Mouse (Mus musculus) neural tube, embryonic 13.5 days (tissue): ENCODE measurements around the gene Dgkk. TPM values are rescaled to one million over a fixed set of nuclear protein-coding genes. Genes with fewer than 3 reads are reported as not detected.
"Not testable (repeated sequence)": the region's sequence is repeated elsewhere in the genome, so short reads cannot be mapped to it uniquely, and the experiment has no call there.

ENCODE experiments used
- ATAC-seq: fragments of 200-750 bp; cut with Nextera tagmentation; 2 replicates; pipeline ENCODE4 v1.8.0; 2017; ENCODE audit warnings: low read depth, mild to moderate bottlenecking, moderate TSS enrichment, moderate library complexity
- H3K27ac ChIP-seq: fragments of 300-500 bp; sonication (generic); replicated peaks from 2 replicates; pipeline ENCODE4 v1.5.1; 2015; ENCODE audit warnings: moderate library complexity, mild to moderate bottlenecking, inconsistent platforms
- H3K27me3 ChIP-seq: fragments of 300-500 bp; sonication (generic); 2 replicates; pipeline ENCODE4 v1.6.1; 2015; ENCODE audit warnings: mild to moderate bottlenecking, inconsistent platforms
- H3K36me3 ChIP-seq: fragments of 300-500 bp; sonication (generic); 2 replicates; pipeline ENCODE4 v1.6.1; 2015; ENCODE audit warnings: mild to moderate bottlenecking, inconsistent platforms
- H3K4me1 ChIP-seq: fragments of 300-500 bp; sonication (generic); replicated peaks from 2 replicates; pipeline ENCODE4 v1.6.1; 2015; ENCODE audit warnings: inconsistent platforms
- H3K4me2 ChIP-seq: fragments of 300-500 bp; sonication (generic); 2 replicates; pipeline ENCODE4 v1.6.1; 2015; ENCODE audit warnings: inconsistent platforms, mild to moderate bottlenecking, moderate library complexity
- H3K4me3 ChIP-seq: fragments of 300-500 bp; sonication (generic); 2 replicates; pipeline ENCODE4 v1.5.1; 2015; ENCODE audit warnings: mild to moderate bottlenecking, inconsistent platforms
- H3K9ac ChIP-seq: fragments of 300-500 bp; sonication (generic); 2 replicates; pipeline ENCODE4 v1.6.1; 2015; ENCODE audit warnings: moderate library complexity, mild to moderate bottlenecking, inconsistent platforms
- H3K9me3 ChIP-seq: fragments of 300-500 bp; sonication (generic); 2 replicates; pipeline ENCODE4 v1.6.1; 2016; ENCODE audit warnings: inconsistent platforms
- WGBS: fragments of 180-500 bp; shearing (Covaris S2); methylation state at CpG from one replicate; pipeline ENCODE4 v1.1.7; 2015; 5-methylcytosine and 5-hydroxymethylcytosine counted together
- polyA plus RNA-seq: library from polyadenylated mRNA; unstranded; fragments of >200 nt; fragmentation: Nextera tagmentation; extraction: Ambion mirVana; gene quantifications from 2 replicates; pipeline ENCODE4 v1.2.1, GENCODE M21; 2015

Gene Dgkk
- 0.84 and 1.1 TPM in 2 replicates for polyA plus RNA-seq

DNA sequence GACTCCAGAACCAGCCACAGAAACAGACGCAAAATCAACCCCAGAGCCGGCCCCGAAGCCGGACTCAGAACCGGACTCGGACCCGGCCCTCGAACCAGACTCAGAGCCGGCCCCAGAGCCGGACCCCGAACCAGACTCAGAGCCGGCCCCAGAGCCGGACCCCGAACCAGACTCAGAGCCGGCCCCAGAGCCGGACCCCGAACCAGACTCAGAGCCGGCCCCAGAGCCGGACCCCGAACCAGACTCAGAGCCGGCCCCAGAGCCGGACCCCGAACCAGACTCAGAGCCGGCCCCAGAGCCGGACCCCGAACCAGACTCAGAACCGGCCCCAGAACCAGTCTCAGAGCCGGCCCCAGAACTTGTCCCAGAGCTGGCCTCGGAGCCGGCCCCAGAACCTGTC is at the start of gene Dgkk:
Dgkk (plus strand) TSS at position 301 of the 400 bp plus-strand sequence.
- H3K36me3 ChIP-seq, H3K9me3 ChIP-seq, H3K4me1 ChIP-seq, H3K27ac ChIP-seq, H3K9ac ChIP-seq, ATAC-seq: not testable (repeated sequence)
- 39% methylated on average over 23 of the region's 30 CpGs for WGBS
- Histone ChIP-seq H3K4me2 (peak within 1 kb of the TSS; percentile 63), H3K27me3 (peaks cover 32% of the 10 kb centered on the region), H3K4me3 (peak within 1 kb of the TSS; percentile 39)

DNA sequence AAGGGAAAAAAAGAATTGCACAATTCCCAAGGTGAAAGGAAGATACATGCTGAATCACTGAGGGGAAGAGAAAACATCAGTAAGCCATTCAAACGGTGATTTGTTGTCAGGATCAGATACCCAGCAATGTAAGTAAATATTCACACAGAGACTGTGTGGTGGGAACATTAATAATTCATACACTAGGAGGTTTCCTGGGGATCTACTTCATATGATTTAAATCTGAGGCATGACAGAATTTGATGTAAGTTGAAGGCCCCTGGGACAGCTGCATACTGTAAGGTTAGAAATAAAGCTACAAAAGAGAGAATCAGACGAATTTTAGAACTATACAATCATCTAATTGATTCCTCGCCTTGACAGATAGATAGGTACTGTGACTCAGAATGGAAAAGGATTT is 45.1 kb upstream of the Dgkk start:
- ATAC-seq, result no peak
- no peak overlapping the region for H3K9ac ChIP-seq

DNA sequence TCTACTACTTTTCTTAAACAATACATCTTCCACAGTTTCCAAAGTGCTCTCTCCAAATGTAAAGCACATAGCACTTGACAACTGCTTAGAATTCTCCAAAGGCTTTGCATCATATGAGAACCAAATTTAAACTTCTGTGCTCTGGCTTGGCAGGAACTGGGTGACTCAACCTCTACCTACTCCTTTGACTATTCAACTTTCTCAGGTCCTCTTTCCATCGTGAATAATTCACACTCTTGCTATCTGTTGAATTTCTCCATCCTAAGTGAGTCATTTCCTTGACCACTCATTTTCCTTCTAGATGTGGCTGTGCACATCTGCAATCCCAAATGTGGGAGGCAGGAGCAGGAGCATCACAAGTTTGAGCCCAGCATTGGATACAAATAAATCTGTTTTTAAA is 28.4 kb upstream of the Dgkk start:
- H3K36me3 ChIP-seq, result no peaks in the 10 kb centered on the region
- H3K9me3 ChIP-seq, result no peaks in the 10 kb centered on the region
- 0 out of 2 replicates have a peak, but pooled peaks cover 3% of the 10 kb centered on the region for H3K4me1 ChIP-seq
- no peaks in the 10 kb centered on the region for H3K27me3 ChIP-seq
- no peak overlapping the region for H3K4me2 ChIP-seq
- no peak overlapping the region for H3K4me3 ChIP-seq
- H3K9ac ChIP-seq, result no peak overlapping the region
- no peak for ATAC-seq
- no peak overlapping the region for H3K27ac ChIP-seq
- 65% methylated on average over 1 of the region's 1 CpGs for WGBS

More for the DNA sequence above, 45.1 kb upstream of the Dgkk start:
- Histone ChIP-seq H3K27ac (no peak overlapping the region), H3K4me2 (no peak overlapping the region), H3K4me1 (no peaks in the 10 kb centered on the region; the same call in 1 of the 2 replicates), H3K9me3 (no peaks in the 10 kb centered on the region), H3K4me3 (no peak overlapping the region), H3K36me3 (no peaks in the 10 kb centered on the region), H3K27me3 (no peaks in the 10 kb centered on the region)
- WGBS, result 48% methylated on average over 3 of the region's 3 CpGs

DNA sequence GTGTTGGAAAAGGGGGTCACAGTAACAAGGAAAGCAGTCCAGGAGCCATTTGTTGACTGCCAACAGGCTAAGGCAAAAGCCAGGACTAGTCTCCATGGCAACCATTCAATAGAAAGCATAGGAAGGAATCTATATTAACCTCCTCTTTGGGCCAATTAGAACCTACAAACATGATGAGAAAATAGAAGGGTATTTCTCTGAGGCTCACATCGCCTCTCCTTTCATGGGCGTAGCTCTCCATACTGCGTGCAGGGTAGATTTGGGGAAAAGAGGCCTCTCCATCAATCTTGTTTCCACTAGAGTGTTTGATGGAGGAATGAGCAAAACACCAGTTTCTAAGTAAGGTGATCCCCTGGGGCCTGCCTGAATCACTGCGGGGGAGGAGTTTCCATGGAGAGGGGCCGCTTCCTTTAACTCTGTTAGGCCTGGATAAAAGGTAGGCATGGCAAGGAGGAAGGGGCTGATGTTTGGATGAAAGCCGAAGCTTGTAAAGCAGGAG is 27.5 kb upstream of the Dgkk start:
- no peaks in the 10 kb centered on the region for H3K27me3 ChIP-seq
- 0 out of 2 replicates have a peak, but pooled peaks have one; percentile 19 for ATAC-seq
- H3K4me2 ChIP-seq, result no peak overlapping the region
- 0 out of 2 replicates have a peak, but pooled peaks cover 3% of the 10 kb centered on the region for H3K4me1 ChIP-seq
- no peak overlapping the region for H3K9ac ChIP-seq
- H3K36me3 ChIP-seq, result no peaks in the 10 kb centered on the region
- no peaks in the 10 kb centered on the region for H3K9me3 ChIP-seq
- no peak overlapping the region for H3K27ac ChIP-seq
- 42% methylated on average over 6 of the region's 6 CpGs for WGBS
- no peak overlapping the region for H3K4me3 ChIP-seq

DNA sequence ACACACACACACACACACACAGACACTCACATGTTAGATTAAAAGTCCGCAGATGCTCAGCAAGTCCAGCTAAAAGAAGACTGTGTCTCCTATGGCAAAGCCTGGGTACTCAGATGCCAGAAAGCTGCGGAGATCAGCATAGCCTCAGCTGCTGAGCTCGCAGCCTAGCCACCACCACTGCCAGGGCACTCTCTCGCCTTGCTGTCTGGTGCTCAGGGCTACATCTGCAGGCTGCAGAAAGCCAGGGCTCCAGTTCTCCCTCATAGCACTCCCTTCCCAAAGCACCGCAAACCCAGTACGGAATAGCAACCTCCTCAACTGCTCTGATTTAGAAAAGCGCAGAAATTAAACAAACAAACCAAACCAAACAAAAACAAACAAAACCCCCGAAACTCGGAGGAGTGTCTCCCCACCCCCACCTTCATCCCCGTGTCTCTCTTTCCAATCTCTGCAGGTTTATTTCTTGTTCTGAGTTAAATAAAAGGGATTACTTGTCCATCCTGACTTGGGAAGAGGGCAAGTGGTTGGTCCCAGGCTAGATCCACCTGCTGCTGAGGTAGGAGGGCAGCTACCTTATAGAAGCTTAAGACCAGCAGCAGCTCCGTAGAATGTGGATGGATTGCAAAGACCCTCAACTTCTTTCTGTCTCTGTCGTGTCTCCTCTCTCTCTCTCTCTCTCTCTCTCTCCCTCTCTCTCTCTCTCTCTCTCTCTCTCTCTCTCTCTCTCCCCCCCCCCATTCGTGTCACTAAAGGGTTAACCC is 1.4 kb upstream of the Dgkk start:
- no peak for ATAC-seq
- no peak overlapping the region for H3K9ac ChIP-seq
- H3K27me3 ChIP-seq, result peaks cover 32% of the 10 kb centered on the region
- H3K27ac ChIP-seq, result no peak overlapping the region
- H3K36me3 ChIP-seq, result no peaks in the 10 kb centered on the region
- 20% methylated on average over 13 of the region's 13 CpGs for WGBS
- peak overlapping the region; percentile 63 for H3K4me2 ChIP-seq
- peak overlapping the region; percentile 39 for H3K4me3 ChIP-seq
- no peaks in the 10 kb centered on the region for H3K9me3 ChIP-seq
- peaks cover 10% of the 10 kb centered on the region; the same call in 1 of the 2 replicates for H3K4me1 ChIP-seq

DNA sequence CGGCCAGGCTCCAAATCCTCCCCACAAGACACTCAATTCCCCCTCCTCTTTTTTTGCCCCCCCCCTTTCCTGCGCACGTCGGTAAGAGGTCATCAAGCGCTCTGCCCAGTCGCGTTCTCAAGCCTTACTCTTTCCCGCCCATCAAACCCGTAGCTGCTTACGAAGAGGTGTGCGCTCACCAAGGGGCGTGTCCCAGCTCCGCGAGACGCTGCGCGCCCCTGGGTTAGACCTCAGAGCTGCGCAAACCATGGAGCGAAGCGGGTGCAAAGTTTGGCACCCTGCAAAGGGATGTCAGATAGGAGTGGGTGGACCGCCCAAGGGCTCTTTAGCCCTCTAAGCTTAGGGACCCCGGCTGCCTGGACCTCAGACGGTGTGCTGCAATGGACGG is 862 bp upstream of the Dgkk start:
- H3K27me3 ChIP-seq, result peaks cover 32% of the 10 kb centered on the region
- H3K4me1 ChIP-seq, result peaks cover 10% of the 10 kb centered on the region; the same call in 1 of the 2 replicates
- H3K4me2 ChIP-seq, result peak overlapping the region; percentile 63
- H3K4me3 ChIP-seq, result peak overlapping the region; percentile 39
- no peak overlapping the region for H3K27ac ChIP-seq
- H3K9ac ChIP-seq, result no peak overlapping the region
- H3K9me3 ChIP-seq, result no peaks in the 10 kb centered on the region
- peak; percentile 61; the same call in 1 of the 2 replicates for ATAC-seq
- H3K36me3 ChIP-seq, result no peaks in the 10 kb centered on the region
- 18% methylated on average over 23 of the region's 24 CpGs for WGBS

DNA sequence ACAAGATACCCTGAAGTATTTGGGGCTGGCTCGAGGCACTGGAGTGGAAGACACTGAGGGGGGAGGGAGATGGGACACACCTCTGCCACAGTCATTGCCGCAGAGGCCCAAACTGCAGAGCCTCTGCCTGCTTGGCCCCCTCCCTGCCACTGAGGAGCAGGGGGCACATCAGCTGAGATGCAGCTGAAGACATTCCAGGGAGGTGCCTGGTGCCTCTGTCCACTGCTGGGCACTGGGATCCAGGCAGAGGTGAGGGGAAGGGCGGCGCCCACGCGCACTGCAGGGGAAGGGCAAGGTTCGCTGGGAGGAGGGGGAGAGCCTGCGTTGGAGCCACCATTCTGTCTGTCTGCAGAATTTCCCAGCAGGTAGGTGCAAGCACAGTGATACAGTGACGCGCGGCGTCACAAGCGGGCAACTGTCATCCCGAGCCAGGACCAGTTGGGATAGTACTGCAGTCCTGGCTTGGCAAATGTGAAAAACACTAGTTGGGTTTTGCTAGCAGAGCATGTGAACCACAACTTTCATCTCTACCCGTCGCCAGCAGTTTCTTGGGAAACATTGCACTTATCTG is 948 bp downstream of the Dgkk start:
- H3K4me3 ChIP-seq, result peak overlapping the region; percentile 17
- H3K27me3 ChIP-seq, result peaks cover 32% of the 10 kb centered on the region
- no peak overlapping the region for H3K27ac ChIP-seq
- no peaks in the 10 kb centered on the region for H3K9me3 ChIP-seq
- H3K36me3 ChIP-seq, result no peaks in the 10 kb centered on the region
- 0 out of 2 replicates have a peak, but pooled peaks have one; percentile 43 for ATAC-seq
- 32% methylated on average over 16 of the region's 16 CpGs for WGBS
- no peak overlapping the region for H3K9ac ChIP-seq
- H3K4me2 ChIP-seq, result peak overlapping the region; percentile 46
- peaks cover 10% of the 10 kb centered on the region; the same call in 1 of the 2 replicates for H3K4me1 ChIP-seq

DNA sequence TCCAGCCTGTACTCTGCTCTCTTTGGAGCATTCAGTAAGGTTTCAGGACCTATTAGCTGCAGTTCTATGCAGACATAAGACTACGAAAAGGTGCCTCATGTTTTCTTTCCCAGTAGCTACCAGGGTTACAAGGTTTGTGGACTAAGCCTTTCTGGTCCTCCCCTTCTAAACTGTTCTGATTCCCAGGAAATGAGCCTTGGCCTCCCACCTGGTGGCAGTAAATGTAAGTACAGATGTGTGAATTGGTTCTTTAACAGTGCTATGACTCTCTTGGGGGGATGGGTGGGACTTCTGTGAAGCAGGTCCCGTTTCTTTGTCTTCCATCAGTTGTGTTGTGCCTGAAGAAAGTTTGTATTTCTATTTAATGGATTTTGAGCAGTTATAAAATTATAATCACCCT is 53.4 kb downstream of the Dgkk start:
- no peaks in the 10 kb centered on the region for H3K4me1 ChIP-seq
- no peak overlapping the region for H3K4me3 ChIP-seq
- H3K27me3 ChIP-seq, result no peaks in the 10 kb centered on the region
- WGBS, result 48% methylated on average over 2 of the region's 2 CpGs
- H3K9ac ChIP-seq, result no peak overlapping the region
- no peak overlapping the region for H3K4me2 ChIP-seq
- ATAC-seq, result no peak
- H3K9me3 ChIP-seq, result no peaks in the 10 kb centered on the region
- H3K27ac ChIP-seq, result no peak overlapping the region
- H3K36me3 ChIP-seq, result no peaks in the 10 kb centered on the region

DNA sequence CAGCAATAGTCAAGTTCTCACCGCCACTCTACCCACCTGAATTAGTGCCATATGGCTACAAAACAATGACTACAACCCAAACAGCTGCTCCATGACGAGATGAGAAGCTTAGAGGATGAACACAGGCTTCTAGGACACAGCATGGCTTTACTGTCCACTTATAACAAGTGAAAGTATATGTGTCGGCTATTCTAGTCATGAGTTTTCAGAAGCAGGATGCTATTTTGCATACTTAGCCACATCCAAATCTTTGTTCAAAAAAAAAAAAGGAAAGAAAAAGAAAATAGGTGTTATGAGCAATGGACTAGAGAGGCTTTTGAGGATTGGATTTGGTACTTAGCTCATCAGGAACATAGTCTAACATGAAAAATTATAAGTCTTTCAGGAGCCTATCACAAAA is 74.4 kb downstream of the Dgkk start:
- Histone ChIP-seq H3K9ac (no peak overlapping the region), H3K4me2 (no peak overlapping the region), H3K9me3 (no peaks in the 10 kb centered on the region), H3K4me3 (no peak overlapping the region), H3K27me3 (no peaks in the 10 kb centered on the region), H3K27ac (no peak overlapping the region), H3K36me3 (no peaks in the 10 kb centered on the region), H3K4me1 (no peaks in the 10 kb centered on the region)
- ATAC-seq, result no peak
- 68% methylated on average over 3 of the region's 3 CpGs for WGBS

DNA sequence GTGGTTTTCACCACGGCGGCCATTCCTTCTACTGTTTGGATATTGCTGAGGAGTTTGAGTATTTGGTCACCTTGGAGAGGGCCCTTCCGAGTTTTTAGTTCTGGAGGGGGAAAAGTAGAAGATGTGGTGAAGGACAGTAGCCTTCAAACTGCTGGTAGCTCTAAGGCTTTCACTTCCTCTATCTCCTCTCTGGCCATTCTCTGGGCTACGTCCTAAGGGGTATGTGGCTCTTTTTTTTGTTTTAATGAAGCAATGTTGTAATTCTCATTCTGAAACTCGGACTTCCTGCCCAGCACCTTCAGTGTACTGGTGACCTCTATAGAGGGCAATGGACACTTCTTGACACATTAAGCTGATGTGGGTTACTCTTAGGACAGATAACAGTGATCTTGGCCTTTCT is 75.0 kb downstream of the Dgkk start:
- Histone ChIP-seq H3K9ac (no peak overlapping the region), H3K4me2 (no peak overlapping the region), H3K4me3 (no peak overlapping the region), H3K36me3 (no peaks in the 10 kb centered on the region), H3K27me3 (no peaks in the 10 kb centered on the region), H3K4me1 (no peaks in the 10 kb centered on the region), H3K27ac (no peak overlapping the region), H3K9me3 (no peaks in the 10 kb centered on the region)
- ATAC-seq, result no peak
- WGBS, result 83% methylated on average over 5 of the region's 5 CpGs

DNA sequence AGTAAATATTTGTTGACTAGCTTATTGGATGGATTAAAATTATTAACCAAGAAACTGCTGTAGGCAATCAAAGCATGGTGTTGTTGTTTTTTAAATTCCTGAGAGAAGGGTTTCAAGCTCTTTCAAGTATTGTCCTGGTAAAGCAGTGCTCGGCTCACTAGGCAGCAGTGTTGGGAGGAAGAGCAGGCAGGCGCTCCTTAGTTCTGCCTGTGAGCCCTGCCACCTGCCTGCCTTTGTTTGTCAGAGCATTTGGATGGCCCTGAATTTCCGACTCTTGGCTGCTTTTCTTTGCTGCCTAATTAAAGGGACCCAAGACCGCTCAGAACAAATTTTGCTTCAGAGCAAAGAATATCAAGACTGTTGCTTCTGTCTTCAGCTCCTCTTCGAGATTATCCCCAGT is 114.8 kb downstream of the Dgkk start:
- Histone ChIP-seq H3K4me3 (no peak overlapping the region), H3K9me3 (no peaks in the 10 kb centered on the region), H3K27ac (no peak overlapping the region), H3K36me3 (no peaks in the 10 kb centered on the region), H3K9ac (no peak overlapping the region), H3K27me3 (no peaks in the 10 kb centered on the region), H3K4me1 (no peaks in the 10 kb centered on the region), H3K4me2 (0 out of 2 replicates have a peak overlapping the region, but pooled peaks have one; percentile 7)
- WGBS, result 38% methylated on average over 5 of the region's 5 CpGs
- ATAC-seq, result no peak

DNA sequence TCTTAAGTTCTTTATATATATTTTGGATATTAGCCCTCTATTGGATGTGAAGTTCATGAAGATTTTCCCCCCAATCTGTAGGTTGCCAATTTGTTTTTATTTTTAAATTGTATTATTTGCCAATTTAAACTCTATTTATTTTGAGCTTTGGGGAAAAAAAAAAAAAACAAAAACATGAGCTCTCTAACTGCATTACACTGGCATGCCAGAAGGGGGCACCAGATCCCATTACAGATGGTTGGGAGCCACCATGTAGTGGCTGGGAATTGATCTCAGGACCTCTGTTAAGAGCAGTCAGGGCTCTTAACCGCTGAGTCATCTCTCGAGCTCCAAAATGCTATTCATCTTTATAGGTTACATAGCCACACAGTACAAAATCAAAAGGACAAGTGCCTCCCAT is 131.9 kb downstream of the Dgkk start:
- H3K27me3 ChIP-seq, result no peaks in the 10 kb centered on the region
- no peak for ATAC-seq
- no peak overlapping the region for H3K9ac ChIP-seq
- no peaks in the 10 kb centered on the region for H3K36me3 ChIP-seq
- H3K4me1 ChIP-seq, result no peaks in the 10 kb centered on the region
- WGBS, result 86% methylated on average over 2 of the region's 2 CpGs
- H3K4me3 ChIP-seq, result no peak overlapping the region
- no peaks in the 10 kb centered on the region for H3K9me3 ChIP-seq
- no peak overlapping the region for H3K4me2 ChIP-seq
- no peak overlapping the region for H3K27ac ChIP-seq
